Mouse (Mus musculus) myocyte (in vitro differentiated cells): ENCODE results near the gene Ghdc.

ENCODE experiments used
- CEBPB ChIP-seq: IDR thresholded peaks from 2 replicates; pipeline ENCODE4 v1.6.1; 2011; ENCODE audit warnings: mild to moderate bottlenecking, moderate library complexity; ENCODE audit not compliant: poor library complexity, insufficient read depth, severe bottlenecking
- E2F4 ChIP-seq: IDR thresholded peaks from one replicate; pipeline ENCODE4 v1.6.1; 2011; ENCODE audit warnings: mild to moderate bottlenecking, control low read depth, moderate library complexity; ENCODE audit not compliant: insufficient read depth
- MAX ChIP-seq: IDR thresholded peaks from one replicate; pipeline ENCODE4 v1.6.1; 2011; ENCODE audit warnings: low read depth, mild to moderate bottlenecking, control low read depth
- POLR2A ChIP-seq: IDR thresholded peaks from one replicate; pipeline ENCODE4 v1.6.1; 2011; ENCODE audit warnings: low read depth, mild to moderate bottlenecking, control low read depth, moderate library complexity; ENCODE audit not compliant: insufficient read length
- POLR2AphosphoS2 ChIP-seq: IDR thresholded peaks from one replicate; pipeline ENCODE4 v1.6.1; 2011; ENCODE audit warnings: low read depth, control low read depth; ENCODE audit not compliant: insufficient read length
- TCF12 ChIP-seq: IDR thresholded peaks from one replicate; pipeline ENCODE4 v1.6.1; 2011; ENCODE audit warnings: mild to moderate bottlenecking, control low read depth; ENCODE audit not compliant: poor library complexity, insufficient read depth, severe bottlenecking
- USF1 ChIP-seq: IDR thresholded peaks from one replicate; pipeline ENCODE4 v1.6.1; 2011; ENCODE audit warnings: low read depth, mild to moderate bottlenecking, control low read depth, moderate library complexity

GRCm38 (mm10) chr11:100738749-100739148, 32.0 kb downstream of the Ghdc start:
- TF ChIP-seq TCF12 (no peak), POLR2A (no peak), USF1 (no peak), MAX (no peak), POLR2AphosphoS2 (no peak), CEBPB (no peak), E2F4 (no peak)
